Mouse (Mus musculus) forebrain, embryonic 11.5 days (tissue): Measurements from ENCODE around the gene Asap3. TPM values are rescaled to one million over a fixed set of nuclear protein-coding genes. Genes with fewer than 3 reads are reported as not detected.

ENCODE experiments used
- ATAC-seq: fragments of 200-750 bp; cut with Nextera tagmentation; replicated peaks from 2 replicates; pipeline ENCODE4 v1.8.0; 2017; ENCODE audit warnings: moderate TSS enrichment; ENCODE audit not compliant: low FRiP score
- DNase-seq: peaks from one replicate; pipeline ENCODE4 v3.0.0-alpha.2; 2017; ENCODE audit warnings: low spot score
- H3K27ac ChIP-seq: fragments of 300-500 bp; sonication (generic); 2 replicates; pipeline ENCODE4 v1.5.1; 2014; ENCODE audit warnings: low read depth, low read length
- H3K27me3 ChIP-seq: fragments of 300-500 bp; sonication (generic); 2 replicates; pipeline ENCODE4 v1.6.1; 2014; ENCODE audit warnings: mild to moderate bottlenecking, low read length, mixed read lengths; ENCODE audit not compliant: control insufficient read depth, insufficient read depth
- H3K36me3 ChIP-seq: fragments of 300-500 bp; sonication (generic); 2 replicates; pipeline ENCODE4 v1.6.1; 2014; ENCODE audit warnings: mild to moderate bottlenecking, low read length, moderate library complexity, mixed read lengths; ENCODE audit not compliant: control insufficient read depth, insufficient read depth
- H3K4me1 ChIP-seq: fragments of 300-500 bp; sonication (generic); replicated peaks from 2 replicates; pipeline ENCODE4 v1.6.1; 2014; ENCODE audit warnings: low read length, mixed read lengths; ENCODE audit not compliant: control insufficient read depth, insufficient read depth
- H3K4me2 ChIP-seq: fragments of 300-500 bp; sonication (generic); 2 replicates; pipeline ENCODE4 v1.6.1; 2014; ENCODE audit warnings: low read depth, mild to moderate bottlenecking, low read length, moderate library complexity, mixed read lengths; ENCODE audit not compliant: severe bottlenecking
- H3K4me3 ChIP-seq: fragments of 300-500 bp; sonication (generic); 2 replicates; pipeline ENCODE4 v1.5.1; 2014; ENCODE audit warnings: low read depth, low read length
- H3K9ac ChIP-seq: fragments of 300-500 bp; sonication (generic); 2 replicates; pipeline ENCODE4 v1.6.1; 2014; ENCODE audit warnings: low read length
- H3K9me3 ChIP-seq: fragments of 300-500 bp; sonication (generic); 2 replicates; pipeline ENCODE4 v1.6.1; 2016; ENCODE audit warnings: low read length, mixed read lengths; ENCODE audit not compliant: control insufficient read depth
- WGBS: fragments of 180-500 bp; shearing (Covaris S2); extraction: QIAGEN DNeasy Blood & Tissue Kit; methylation state at CpG from one replicate; pipeline ENCODE4 v1.1.7; 2014; 5-methylcytosine and 5-hydroxymethylcytosine counted together
- polyA plus RNA-seq: library from polyadenylated mRNA; unstranded; fragments of >200 nt; fragmentation: Nextera tagmentation; extraction: Ambion mirVana; gene quantifications from 2 replicates; pipeline ENCODE4 v1.2.1, GENCODE M21; 2014

The Asap3 gene
- polyA plus RNA-seq, 1 experiment from 2014 or later = 4.3 TPM

- Histone ChIP-seq H3K27me3 (no peaks in the 10 kb centered on the region), H3K9ac (no peak overlapping the region), H3K4me1 (peaks cover 7% of the 10 kb centered on the region), H3K36me3 (no peaks in the 10 kb centered on the region), H3K9me3 (no peaks in the 10 kb centered on the region), H3K27ac (no peak overlapping the region), H3K4me2 (no peak overlapping the region), H3K4me3 (no peak overlapping the region)
- 7% methylated on average over 9 of the region's 9 CpGs for WGBS
- ATAC-seq = no peak
- peak; percentile 92 for DNase-seq
These were observed 3.7 kb upstream of the Asap3 start for GRCm38 (mm10) chr4:136202509-136202908.

- 88% methylated on average over 2 of the region's 2 CpGs for WGBS
- DNase-seq = no peak
- no peak for ATAC-seq
- no peak overlapping the region for H3K4me3 ChIP-seq
- H3K27me3 ChIP-seq = no peaks in the 10 kb centered on the region
- no peaks in the 10 kb centered on the region for H3K9me3 ChIP-seq
- H3K4me1 ChIP-seq = peaks cover 7% of the 10 kb centered on the region
- no peak overlapping the region for H3K27ac ChIP-seq
- no peak overlapping the region for H3K4me2 ChIP-seq
- H3K36me3 ChIP-seq = no peaks in the 10 kb centered on the region
- H3K9ac ChIP-seq = no peak overlapping the region
These were observed 1.4 kb upstream of the Asap3 start for GRCm38 (mm10) chr4:136204775-136205174.

DNA sequence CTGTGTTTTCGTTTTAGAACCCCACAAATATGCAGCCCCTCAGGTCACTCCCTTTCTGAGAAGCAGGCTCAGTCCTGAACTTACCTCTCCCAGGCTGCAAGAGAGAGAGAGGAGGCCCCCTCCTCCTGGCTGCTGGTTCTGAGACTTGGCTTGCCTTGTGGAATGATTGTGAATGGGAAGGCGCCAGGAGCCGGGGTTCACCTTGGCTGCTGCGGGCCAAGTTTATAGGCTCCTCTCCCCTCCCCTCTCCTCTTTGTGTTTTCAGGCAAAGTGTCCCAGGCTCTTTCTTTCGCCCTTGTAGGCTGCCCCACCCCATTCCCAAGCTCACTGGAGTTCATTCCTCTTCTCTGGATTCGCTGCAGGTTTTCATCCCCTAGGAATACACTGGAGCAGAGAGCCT, 778 bp downstream of the Asap3 start:
- H3K4me1 ChIP-seq = peaks cover 7% of the 10 kb centered on the region
- no peak overlapping the region for H3K27ac ChIP-seq
- H3K36me3 ChIP-seq = no peaks in the 10 kb centered on the region
- H3K9me3 ChIP-seq = no peaks in the 10 kb centered on the region
- WGBS = 4% methylated on average over 6 of the region's 6 CpGs
- H3K9ac ChIP-seq = no peak overlapping the region
- H3K4me2 ChIP-seq = peak overlapping the region; percentile 96
- no peaks in the 10 kb centered on the region for H3K27me3 ChIP-seq
- no peak for DNase-seq
- no peak for ATAC-seq
- H3K4me3 ChIP-seq = peak overlapping the region; percentile 51

DNA sequence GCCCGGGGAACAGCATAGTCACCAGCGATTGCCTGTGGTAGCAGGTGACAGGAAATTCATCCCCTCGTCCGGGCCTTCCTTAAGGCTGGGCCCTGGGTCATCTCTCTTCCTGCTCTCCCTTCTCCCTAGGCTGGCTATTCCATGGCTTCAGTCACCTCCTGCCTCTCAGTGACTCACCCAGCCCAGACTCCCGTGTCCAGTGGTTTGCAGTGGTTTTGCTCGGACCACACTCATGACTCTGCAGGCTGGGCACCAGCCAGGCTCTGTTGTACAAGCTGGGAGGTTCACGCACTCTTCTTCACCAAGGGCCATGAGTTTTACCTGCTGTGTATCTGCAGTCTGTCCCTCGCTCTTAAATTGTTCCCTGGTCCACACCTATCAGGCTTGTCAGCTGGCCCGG, 4.8 kb downstream of the Asap3 start:
- no peak for DNase-seq
- no peak overlapping the region for H3K27ac ChIP-seq

GRCm38 (mm10) chr4:136213629-136214028, 7.5 kb downstream of the Asap3 start:
- no peak for ATAC-seq
- no peak overlapping the region for H3K4me3 ChIP-seq
- H3K4me1 ChIP-seq = peaks cover 2% of the 10 kb centered on the region; the same call in 1 of the 2 replicates
- WGBS = 90% methylated on average over 7 of the region's 7 CpGs
- no peak overlapping the region for H3K9ac ChIP-seq
- no peak overlapping the region for H3K4me2 ChIP-seq
- H3K9me3 ChIP-seq = no peaks in the 10 kb centered on the region
- DNase-seq = no peak
- no peaks in the 10 kb centered on the region for H3K36me3 ChIP-seq
- no peak overlapping the region for H3K27ac ChIP-seq
- H3K27me3 ChIP-seq = no peaks in the 10 kb centered on the region

More for the DNA sequence above, 4.8 kb downstream of the Asap3 start:
- Histone ChIP-seq H3K9ac (no peak overlapping the region), H3K4me2 (no peak overlapping the region), H3K4me3 (no peak overlapping the region), H3K4me1 (peaks cover 5% of the 10 kb centered on the region), H3K36me3 (no peaks in the 10 kb centered on the region), H3K9me3 (no peaks in the 10 kb centered on the region), H3K27me3 (no peaks in the 10 kb centered on the region)
- no peak for ATAC-seq
- 79% methylated on average over 9 of the region's 9 CpGs for WGBS

- H3K4me3 ChIP-seq = no peak overlapping the region
- H3K4me1 ChIP-seq = peaks cover 8% of the 10 kb centered on the region; the same call in 1 of the 2 replicates
- ATAC-seq = no peak
- H3K36me3 ChIP-seq = no peaks in the 10 kb centered on the region
- no peak overlapping the region for H3K27ac ChIP-seq
- no peak overlapping the region for H3K9ac ChIP-seq
- H3K27me3 ChIP-seq = peaks cover 3% of the 10 kb centered on the region; the same call in 1 of the 2 replicates
- 91% methylated on average over 8 of the region's 8 CpGs for WGBS
- H3K9me3 ChIP-seq = no peaks in the 10 kb centered on the region
- DNase-seq = no peak
- H3K4me2 ChIP-seq = no peak overlapping the region
These were observed 8.7 kb downstream of the Asap3 start for GRCm38 (mm10) chr4:136214828-136215227.

- Histone ChIP-seq H3K9ac (no peak overlapping the region; the same call in 1 of the 2 replicates), H3K27me3 (peaks cover 3% of the 10 kb centered on the region; the same call in 1 of the 2 replicates), H3K36me3 (no peaks in the 10 kb centered on the region), H3K9me3 (no peaks in the 10 kb centered on the region), H3K4me2 (no peak overlapping the region), H3K4me1 (peaks cover 13% of the 10 kb centered on the region; the same call in 1 of the 2 replicates), H3K27ac (no peak overlapping the region), H3K4me3 (no peak overlapping the region)
- DNase-seq = no peak
- 88% methylated on average over 8 of the region's 8 CpGs for WGBS
- ATAC-seq = no peak
These were observed 9.4 kb downstream of the Asap3 start for GRCm38 (mm10) chr4:136215576-136215975.

- Histone ChIP-seq H3K36me3 (no peaks in the 10 kb centered on the region), H3K4me1 (peaks cover 13% of the 10 kb centered on the region; the same call in 1 of the 2 replicates), H3K9me3 (no peaks in the 10 kb centered on the region), H3K27ac (no peak overlapping the region), H3K4me3 (no peak overlapping the region), H3K9ac (no peak overlapping the region), H3K4me2 (no peak overlapping the region), H3K27me3 (peaks cover 3% of the 10 kb centered on the region; the same call in 1 of the 2 replicates)
- ATAC-seq (no peak), DNase-seq (no peak)
- WGBS = 79% methylated on average over 10 of the region's 10 CpGs
These were observed 10.9 kb downstream of the Asap3 start for GRCm38 (mm10) chr4:136217063-136217462.

DNA sequence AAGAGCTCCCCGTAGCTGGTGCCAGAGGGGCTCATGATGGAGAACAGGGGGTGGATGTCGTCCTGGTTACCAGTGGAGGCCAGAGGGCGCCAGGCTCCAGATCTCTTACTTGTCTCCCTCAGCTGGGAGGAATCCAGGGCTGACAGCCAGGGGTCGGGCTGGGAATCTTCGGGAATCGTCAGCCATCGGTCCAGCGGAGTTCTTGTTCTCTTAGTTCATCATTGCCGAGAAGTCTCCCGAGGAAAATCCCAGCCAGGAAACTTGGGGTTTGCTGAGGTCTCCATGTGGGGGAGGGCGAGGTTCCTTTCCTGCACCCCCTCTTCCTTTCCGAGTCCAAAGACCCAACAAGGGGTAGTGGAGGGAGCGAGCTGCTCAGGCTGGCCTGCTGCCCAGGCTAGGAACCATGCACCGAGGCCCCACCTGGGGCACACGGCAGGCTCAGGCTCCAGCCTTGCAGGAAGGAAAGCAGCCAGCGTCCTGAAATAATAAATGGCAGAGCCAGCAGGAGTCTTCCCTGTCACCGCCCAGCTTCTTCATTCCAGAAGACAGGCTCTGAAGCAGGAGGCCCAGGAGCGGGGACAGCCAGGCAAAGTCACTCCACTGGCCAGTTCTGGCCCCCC, 12.5 kb downstream of the Asap3 start:
- ATAC-seq (no peak), DNase-seq (no peak)
- Histone ChIP-seq H3K9me3 (no peaks in the 10 kb centered on the region), H3K4me3 (no peak overlapping the region), H3K4me2 (0 out of 2 replicates have a peak overlapping the region, but pooled peaks have one; percentile 15), H3K9ac (peak overlapping the region; percentile 9), H3K36me3 (no peaks in the 10 kb centered on the region), H3K4me1 (peaks cover 13% of the 10 kb centered on the region; the same call in 1 of the 2 replicates), H3K27ac (no peak overlapping the region), H3K27me3 (peaks cover 3% of the 10 kb centered on the region; the same call in 1 of the 2 replicates)
- 14% methylated on average over 18 of the region's 18 CpGs for WGBS
